Mouse (Mus musculus) frontal cortex, postnatal 10 days (tissue): ENCODE data around the gene Tnfrsf13c.

Experiments
- DNase-seq, 2 experiments: peaks; one replicate each; pipeline ENCODE4 v3.0.0; 2022; ENCODE audit warnings: low spot score in 2 of 2, mixed read lengths in 1 of 2

The Tnfrsf13c gene

GRCm38 (mm10) chr15:82184656-82185055 lies 39.5 kb downstream of the Tnfrsf13c start:
- DNase-seq, result no peak

GRCm38 (mm10) chr15:82184183-82184582 lies 40.0 kb downstream of the Tnfrsf13c start:
- no peak for DNase-seq

GRCm38 (mm10) chr15:82183596-82183995 lies 40.6 kb downstream of the Tnfrsf13c start:
- no peak for DNase-seq

GRCm38 (mm10) chr15:82182311-82182710 lies 41.9 kb downstream of the Tnfrsf13c start:
- no peak for DNase-seq

- DNase-seq, result no peak
Observed at GRCm38 (mm10) chr15:82181131-82181530, 43.0 kb downstream of the Tnfrsf13c start.

GRCm38 (mm10) chr15:82177743-82178290 lies 46.4 kb downstream of the Tnfrsf13c start:
- DNase-seq, result no peak

GRCm38 (mm10) chr15:82175091-82175490 lies 49.1 kb downstream of the Tnfrsf13c start:
- no peak for DNase-seq

- DNase-seq, result no peak
Observed at GRCm38 (mm10) chr15:82172648-82173047, 51.5 kb downstream of the Tnfrsf13c start.
